Mouse (Mus musculus): Measurements from ENCODE around the gene Itga9. TPM values are rescaled to one million over a fixed set of nuclear protein-coding genes. Genes with fewer than 3 reads are reported as not detected.

Gene Itga9
- total RNA-seq, 4 experiments from 2014 or later = 5.6 to 6.3 (median 6.1) TPM

DNA sequence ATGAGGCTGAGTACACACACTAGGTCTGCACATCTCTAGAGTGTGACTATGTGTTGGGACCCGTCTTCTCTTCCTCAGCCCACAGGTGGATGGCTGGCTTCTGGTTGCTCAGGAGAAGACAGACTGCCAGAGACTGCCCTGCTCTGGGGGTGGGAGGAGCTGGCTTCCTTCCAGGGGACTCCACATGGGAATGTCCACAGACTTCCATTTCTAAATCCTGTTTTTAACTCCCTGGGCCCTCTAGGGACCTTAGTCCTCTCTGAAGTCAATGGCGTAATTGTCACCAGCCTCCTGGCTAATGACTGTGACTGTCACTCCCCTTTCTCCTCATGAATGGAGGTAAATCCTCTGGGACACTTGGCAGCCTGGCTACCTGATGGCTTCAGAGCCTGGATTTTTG, 45.4 kb downstream of the Itga9 start:
- DNase-seq (ENCODE audit: low spot score in 2 of 2) = no peak

DNA sequence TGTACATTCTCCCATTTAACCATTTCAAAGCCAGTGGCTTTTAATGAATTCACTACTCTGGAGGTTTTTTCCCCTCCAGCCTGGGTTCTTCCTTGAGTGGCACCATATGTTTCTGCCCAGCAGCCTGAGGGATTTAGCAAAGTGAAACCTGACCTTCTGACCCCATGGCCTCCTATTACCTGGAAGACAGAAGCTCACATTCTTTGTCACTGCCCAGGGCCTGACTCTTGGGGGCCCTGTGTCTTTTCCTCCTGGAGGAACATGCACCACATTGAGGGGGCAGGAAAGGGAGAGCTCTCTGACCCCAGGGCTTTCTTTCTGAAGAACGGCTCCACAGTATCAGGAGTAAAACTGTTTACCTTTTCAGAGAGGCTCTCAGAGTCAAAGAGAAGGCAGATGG, 46.9 kb downstream of the Itga9 start:
- DNase-seq (ENCODE audit: low spot score in 2 of 2) = no peak

DNA sequence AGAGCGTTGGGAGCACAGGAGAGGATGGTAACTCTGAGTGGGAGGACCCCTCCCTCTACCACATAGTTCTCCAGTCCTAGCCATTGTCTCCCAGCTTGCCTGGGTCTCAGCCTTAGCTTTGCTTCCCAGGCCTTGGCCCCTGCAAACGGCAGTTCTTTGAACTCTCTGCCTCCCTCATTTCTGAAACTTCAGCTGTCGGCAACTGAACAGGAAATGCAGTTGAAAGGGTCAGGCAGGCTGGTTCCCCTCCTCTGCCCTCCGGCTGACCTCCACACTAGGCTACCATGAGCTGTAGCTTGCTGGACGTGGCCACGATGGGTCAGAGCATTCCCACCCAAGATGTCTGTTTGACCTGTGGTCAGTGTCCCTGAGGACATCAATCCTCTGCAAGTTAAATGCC, 48.5 kb downstream of the Itga9 start:
- DNase-seq (ENCODE audit: low spot score in 2 of 2) = no peak

DNA sequence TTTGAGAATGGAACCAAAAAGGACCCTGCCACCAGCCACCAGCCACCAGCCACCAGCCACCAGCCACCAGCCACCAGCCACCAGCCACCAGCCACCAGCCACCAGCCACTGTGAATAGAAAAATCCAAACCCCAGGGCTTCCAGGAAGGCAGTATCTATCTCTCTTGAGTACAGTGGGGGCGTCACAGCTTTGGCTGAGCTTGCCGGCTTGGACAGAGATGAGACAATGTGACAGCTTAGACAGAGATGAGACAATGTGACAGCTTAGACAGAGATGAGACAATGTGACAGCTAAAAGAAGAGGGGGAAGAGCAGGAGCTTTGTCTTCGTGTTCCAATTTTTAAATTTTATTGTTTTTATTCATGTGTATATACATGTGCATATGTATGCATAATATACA, 49.2 kb downstream of the Itga9 start:
- DNase-seq (ENCODE audit: low spot score in 2 of 2) = no peak

DNA sequence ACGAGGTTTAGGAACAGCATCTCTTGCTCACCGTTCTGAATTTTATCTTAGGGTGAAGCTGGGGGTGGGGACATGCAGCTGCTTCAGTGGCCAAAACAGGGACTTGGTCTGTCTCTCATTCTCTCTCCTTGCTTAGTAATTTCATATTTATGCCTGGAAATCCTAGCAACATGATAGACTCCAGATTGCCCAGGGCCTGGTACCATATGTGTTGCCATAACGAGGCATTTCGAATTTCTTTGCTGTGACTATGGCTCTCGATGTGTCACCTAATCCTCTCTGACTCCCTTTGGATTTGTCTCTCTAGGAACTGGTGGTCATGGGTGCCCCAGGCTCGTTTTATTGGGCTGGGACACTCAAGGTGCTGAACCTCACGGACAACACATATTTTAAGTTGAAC, 51.7 kb downstream of the Itga9 start:
- no peak for DNase-seq (ENCODE audit: low spot score in 2 of 2)

DNA sequence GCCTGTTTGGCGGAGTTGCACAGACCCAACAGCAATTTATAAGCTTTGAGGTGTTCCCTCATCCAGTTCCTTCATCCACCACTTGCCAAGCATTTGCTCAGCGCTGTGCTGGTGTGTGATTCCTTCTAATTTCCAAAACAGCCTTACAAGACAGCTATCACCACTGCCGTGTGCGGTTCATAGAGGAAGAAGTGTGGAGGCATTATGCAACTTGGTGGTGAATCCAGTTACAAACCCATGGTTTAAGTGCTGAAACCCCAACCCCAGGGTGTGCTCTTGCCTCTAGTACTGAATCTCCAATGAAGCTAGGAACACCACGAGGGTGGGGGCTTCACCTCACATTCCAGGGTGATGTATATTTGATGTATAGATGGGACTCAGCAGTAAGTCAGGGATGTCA, 53.3 kb downstream of the Itga9 start:
- no peak for DNase-seq (ENCODE audit: low spot score in 2 of 2)

DNA sequence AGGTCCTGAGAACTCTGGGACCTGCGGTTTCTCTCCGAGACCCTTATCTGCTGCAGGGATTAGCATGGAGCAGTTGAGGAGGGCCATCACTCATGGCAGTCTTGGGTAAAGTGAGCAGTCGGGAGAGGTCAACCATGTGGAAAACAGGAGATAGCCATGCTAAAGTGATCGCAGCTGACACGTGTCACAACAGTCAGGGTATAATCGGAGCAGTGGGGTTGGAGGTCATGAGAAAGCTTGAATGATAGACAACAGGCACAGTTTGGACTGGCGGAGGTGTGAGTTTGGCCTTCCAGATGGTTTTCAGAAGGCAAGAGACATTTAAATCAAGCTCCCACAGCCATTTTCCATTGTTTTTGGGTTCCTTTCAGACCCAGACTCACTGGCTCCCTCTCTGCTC, 53.8 kb downstream of the Itga9 start:
- no peak for DNase-seq (ENCODE audit: low spot score in 2 of 2)

DNA sequence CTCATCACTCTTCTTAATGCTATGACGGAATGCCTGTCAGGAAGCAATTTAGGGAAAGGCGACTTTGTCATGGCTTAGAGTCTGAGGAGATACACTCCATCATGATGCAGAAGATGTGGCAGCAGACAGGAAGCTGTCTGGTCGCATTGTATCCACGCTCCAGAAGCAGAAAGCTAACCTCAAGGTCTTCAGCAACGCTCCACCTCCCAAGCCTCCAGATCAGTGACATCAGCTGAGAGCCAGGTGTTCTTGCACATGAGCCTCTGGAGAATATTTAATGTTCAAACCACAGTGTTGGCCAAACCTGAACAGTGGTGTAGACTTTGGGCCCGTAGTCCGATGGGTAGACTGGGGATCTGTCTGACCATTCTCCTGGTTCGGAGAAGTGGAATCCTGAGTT, 55.5 kb downstream of the Itga9 start:
- no peak for DNase-seq (ENCODE audit: low spot score in 2 of 2)

DNA sequence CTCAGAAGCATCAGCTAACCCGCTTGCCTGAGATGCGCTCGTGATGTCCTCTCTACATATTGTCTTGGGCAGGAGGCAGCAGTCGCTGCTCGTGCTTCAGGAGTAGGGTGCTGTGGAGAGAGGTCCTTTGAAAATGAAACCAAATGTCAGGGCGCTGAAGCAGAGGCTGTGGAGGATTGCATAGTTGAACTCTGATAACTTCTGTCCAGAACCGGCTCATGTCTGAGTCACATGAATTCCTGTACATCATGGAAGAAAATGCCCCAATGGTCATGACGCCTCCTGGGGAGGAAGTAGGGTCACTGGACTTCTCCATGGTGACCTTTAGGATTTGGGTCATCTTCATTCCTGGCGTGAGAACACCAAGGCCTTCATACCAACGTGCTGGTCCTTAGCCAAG, 56.0 kb downstream of the Itga9 start:
- no peak for DNase-seq (ENCODE audit: low spot score in 2 of 2)

DNA sequence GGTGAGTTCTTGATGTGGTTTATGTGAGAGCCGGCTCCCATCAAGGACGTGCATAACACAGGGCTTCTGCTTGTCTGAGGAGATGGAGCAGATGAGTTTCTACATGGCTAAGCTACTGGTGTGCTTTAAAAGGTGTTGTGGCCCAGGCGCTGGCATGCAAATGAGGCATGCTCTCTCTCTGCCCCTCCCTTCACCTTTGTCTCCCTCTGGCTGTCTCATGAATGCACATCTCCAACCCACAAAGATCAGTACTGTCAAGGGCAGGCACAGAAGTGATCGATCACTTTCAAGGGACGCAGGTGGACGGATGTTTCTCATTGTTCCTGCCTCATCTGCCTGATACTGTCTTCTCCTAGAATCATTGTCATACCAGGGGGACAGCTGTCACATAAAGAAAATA, 57.4 kb downstream of the Itga9 start:
- DNase-seq (ENCODE audit: low spot score in 2 of 2) = no peak

DNA sequence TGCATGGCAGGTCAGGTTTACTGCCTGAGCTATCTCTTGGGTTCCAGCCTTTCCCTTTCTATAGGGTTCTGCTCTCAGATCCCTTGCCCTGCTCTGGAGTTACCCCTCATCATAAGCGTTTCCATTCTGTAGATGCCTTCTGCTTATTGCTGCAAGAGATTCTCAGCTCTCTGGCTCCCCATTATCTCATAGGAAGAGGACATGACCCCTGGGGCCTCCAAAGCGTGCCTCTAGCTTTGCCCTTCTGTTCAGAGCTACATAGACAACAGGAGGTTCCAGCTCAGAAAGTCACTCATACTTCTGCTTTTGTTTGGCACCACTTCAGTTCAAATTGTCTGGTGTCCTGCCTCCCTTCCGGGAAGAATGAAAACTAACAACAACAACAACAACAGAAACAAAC, 59.6 kb downstream of the Itga9 start:
- no peak for DNase-seq (ENCODE audit: low spot score in 2 of 2)

DNA sequence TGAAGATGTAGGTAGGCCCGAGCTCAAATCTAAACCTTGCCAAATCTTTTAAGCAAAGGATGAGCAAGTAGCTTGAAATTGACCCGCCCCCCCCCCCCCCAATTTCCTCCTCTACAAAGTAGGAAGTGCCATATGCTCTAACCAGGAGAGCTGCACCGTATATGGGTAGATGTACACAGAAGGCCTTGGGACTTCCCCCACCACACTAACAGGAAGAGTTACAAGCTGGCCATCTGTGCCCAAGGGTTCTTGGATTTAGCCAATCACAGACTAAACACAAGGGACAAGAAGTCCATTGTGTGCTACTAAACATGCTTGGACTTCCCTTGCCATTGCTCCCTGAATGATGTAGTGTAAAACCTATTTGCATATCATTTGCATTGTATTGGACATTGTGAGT, 63.2 kb downstream of the Itga9 start:
- no peak for DNase-seq (ENCODE audit: low spot score in 2 of 2)

DNA sequence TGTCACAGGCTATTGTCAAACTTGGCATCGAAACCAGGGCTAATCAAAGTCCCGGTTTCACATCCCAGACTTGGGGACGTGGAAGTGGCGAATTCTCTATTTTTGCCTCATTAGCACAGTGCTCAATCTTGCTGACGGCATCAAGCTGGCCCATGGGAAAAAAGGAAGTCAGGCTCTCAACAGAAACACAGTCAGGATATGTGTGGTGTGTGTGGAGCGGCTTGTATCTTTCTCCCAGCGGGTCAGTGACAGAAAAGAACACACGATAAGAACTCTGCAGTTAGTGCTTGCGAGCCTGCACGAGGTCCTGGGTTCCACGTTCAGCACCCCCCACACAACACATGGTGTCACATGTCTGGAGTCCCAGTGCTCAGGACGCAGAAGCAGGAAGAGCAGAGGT, 67.8 kb downstream of the Itga9 start:
- DNase-seq (ENCODE audit: low spot score in 2 of 2) = no peak

DNA sequence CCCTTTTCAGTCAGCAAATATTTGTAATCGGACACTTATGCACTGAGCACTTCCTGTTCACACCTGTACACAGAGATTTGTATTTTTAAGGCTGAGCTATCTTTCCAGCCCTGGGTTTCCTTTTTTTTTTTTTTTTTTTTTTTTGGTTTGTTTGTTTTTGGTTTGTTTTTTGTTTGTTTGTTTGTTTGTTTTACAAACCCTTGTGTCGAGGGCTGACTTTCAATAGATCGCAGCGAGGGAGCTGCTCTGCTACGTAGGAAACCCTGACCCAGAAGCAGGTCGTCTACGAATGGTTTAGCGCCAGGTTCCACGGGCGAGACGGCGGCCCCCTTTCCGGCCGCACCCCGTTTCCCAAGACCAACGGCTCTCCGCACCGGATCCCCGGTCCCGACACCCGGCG, 68.3 kb downstream of the Itga9 start:
- DNase-seq (ENCODE audit: low spot score in 2 of 2) = no peak

DNA sequence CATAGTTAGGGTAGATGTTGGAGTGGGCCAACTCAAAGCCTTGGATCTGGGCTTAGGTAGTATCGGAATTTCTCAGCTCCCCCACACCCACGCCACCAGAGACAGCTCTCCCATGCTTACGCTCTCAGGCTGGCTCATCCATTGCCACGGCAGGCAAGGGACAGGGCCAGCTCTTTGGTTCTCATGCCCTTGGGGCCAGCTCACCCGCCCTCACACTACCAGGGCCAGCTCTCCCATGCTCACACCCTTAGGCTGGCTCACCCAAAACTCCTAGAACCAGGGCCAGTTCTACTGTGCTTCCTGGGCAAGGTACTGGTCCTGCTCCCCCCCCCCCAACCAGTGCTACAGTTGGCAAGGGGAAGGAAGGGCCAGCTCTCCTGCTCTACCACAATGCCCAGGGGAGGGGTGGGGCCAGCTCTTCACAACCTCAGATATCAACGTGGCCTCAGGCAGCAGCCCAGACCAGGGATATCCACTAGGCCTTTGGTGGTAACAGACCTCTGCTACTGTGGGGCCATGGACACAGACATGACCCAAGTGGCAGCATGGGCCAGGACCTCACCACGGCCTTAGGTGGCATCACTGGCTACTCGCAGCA, 69.2 kb downstream of the Itga9 start:
- DNase-seq (ENCODE audit: low spot score in 2 of 2) = no peak

DNA sequence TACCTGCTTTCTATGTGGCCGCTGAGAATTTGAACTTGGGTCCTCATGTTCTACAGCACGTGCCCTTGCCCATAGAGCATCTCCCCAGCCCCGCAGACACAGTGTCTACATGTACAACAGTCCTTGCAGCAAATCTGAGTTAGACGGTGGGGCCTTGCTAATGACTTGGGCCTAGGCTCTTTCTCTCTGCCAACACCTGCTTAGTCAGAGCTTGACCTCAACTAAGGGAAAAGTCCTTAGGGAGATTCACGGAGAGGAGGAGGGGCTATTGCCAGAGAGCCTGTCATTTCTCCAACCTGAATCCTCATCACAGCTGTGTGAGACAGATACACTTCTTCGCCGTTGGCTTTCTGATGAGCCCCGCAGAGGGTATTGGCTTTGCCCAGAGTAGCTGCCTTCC, 70.2 kb downstream of the Itga9 start:
- DNase-seq (ENCODE audit: low spot score in 2 of 2) = no peak

DNA sequence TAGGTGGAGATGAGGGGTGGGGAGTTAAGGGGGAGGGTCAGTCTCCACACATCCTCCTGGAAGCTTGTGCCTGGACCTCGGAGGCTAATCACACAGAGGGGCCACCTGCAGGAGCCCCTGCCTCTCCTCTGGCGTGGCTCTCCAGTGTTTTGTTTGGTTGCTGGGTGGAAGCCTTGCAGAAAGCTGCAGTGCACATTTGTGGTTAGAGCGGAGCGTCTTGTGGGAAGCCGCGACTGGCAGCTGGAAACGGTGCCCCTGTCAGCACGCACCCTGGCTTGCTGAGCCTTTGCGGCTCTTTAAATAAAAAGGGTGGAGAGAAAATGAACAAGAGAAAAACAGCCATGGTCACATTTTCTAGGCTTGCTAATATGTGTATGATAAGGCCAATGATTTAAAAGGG, 70.9 kb downstream of the Itga9 start:
- DNase-seq (ENCODE audit: low spot score in 2 of 2) = no peak

DNA sequence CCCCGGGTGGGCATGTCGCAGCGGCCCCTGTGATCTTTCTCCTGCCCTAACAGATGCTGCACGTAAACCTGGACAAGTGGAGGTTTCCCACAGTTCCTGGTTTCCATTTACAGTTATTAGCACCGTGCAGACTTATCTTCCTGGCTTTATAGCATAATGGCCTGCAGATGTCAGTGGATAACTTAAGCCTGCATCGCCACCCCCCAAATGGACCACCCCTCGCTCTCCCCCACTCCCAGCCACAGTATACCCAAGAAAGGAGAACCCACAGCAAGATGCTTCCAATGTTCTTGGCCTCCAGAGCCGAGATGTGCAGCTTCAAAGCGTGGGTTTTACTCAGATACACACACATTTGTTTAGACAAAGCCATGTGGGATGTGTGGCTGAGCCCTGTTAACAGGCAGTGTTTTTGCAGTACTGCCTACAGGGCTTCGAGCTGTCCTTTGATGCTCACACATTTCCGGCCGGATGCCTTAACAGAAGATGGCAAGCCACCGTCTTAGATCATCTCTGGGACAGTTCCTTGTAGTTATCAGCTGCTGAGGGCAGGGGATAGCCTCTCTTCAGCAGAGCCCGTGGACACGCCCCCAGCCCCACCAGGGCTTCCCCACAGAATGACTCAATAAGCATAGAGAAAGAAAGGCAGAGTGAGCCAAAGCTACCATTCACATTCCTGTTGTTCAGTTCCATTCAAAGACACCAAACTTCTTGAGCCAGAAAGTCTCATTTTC, 71.7 kb downstream of the Itga9 start:
- DNase-seq (ENCODE audit: low spot score in 2 of 2) = no peak

DNA sequence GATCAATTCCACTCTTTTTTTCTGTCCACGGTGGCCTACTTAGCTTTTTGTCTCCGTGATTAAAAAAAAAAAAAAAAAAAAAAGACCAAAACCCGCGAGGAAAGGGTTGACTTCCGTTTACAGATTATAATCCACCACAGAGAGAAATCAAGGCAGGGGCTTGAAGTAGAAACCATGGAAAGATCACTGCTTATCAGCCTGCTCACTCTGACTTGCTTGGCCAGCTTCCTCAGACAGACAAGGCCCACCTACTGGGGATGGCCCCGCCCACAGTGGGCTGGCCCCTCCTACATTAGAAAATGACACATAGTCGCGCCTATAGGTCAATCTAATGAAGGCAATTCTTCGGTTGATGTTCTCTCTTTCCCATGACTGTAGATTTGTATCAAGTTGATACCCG, 72.3 kb downstream of the Itga9 start:
- DNase-seq (ENCODE audit: low spot score in 2 of 2) = no peak

DNA sequence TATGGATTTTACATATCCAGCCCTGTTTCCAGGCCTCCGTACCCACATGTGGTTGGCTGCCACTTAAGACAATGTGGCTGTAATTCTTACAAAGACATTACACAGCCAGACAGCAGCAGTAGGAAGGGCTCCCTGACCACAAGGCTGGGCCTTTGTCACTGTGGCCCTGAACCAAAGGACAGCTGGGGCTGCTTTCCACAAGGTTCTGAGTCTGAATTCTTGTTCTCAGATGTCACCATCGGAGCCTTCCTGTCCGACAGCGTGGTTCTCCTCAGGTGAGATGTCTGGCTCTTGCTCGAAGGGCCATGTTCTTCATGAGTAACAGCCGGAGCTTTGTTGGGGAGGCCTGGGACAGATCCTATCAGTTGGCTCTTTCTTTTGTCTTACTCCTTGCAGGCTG, 75.0 kb downstream of the Itga9 start:
- DNase-seq (ENCODE audit: low spot score in 2 of 2) = no peak

DNA sequence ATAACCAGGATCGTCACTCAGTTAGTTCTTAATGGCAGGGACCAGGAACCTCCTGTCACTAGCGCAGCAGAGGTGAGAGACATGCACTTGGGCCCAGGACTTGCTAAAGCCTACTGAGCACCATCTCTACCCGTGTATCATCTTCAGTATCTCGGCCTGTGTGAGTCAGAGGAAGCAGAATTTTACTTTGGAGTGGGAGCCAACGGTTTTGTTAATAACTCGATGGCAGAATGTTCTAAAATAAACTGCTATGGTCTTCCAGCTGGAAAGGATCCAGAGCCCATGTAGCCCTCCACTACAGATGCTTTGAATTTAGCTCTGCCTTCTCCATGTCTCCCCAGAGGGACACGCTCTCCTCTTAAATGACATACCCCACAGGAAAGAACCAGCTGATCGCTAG, 75.7 kb downstream of the Itga9 start:
- DNase-seq (ENCODE audit: low spot score in 2 of 2) = no peak

DNA sequence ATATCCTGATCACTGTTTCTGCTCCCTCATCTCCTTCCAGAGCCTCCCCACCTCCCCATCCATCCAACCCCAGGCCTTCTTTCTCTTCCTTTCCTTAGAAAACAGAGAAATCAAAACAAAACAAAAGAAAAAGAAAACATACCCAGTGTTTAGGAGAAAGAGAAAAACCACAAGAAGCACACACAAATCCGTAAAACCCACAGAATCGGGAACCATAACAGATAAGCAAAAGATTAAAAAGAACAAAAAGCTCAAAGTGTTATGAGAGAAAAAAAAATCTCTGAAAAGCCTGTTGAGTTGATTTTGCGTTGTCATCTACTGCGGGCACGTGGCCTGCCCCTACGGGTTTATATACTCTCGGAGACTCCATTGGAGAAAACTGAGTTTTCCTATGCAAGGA, 77.0 kb downstream of the Itga9 start:
- no peak for DNase-seq (ENCODE audit: low spot score in 2 of 2)

DNA sequence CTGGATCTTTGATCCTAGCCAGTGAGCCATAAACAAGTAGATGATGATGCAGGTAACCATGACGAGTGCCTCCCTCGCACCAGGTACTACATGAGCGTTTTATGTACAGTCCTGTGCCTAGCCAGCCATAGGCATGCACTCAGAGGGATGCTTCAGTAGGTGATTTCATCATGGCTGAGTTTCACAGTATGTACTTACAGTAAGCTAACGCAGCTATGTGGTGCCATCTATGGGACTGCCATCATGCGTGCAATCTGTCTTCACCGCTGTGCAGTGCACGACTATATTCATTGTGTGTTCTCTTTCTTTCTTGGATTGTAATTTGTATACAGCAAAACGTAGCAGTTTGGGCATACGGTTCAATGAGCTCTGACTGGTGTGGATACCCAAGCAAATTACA, 77.9 kb downstream of the Itga9 start:
- no peak for DNase-seq (ENCODE audit: low spot score in 2 of 2)
